Mouse (Mus musculus): ENCODE data around the gene Tmem86b.

- TF ChIP-seq CTCF (IDR thresholded peaks at IDR 0.05), result no peak
- no peak for TF ChIP-seq EP300 (IDR thresholded peaks at IDR 0.05; ENCODE audit: insufficient read depth, low read depth, low read length)
Observed at GRCm38 (mm10) chr7:4675200-4675599, 44.0 kb upstream of the Tmem86b start.

Data from heart, adult 2 months (tissue).